Mouse (Mus musculus) G1E-ER4 (cell line): ENCODE measurements around the gene Gm5460. TPM values are rescaled to one million over a fixed set of nuclear protein-coding genes. Genes with fewer than 3 reads are reported as not detected.

Experiments
- GATA1 ChIP-seq: IDR thresholded peaks from one replicate; pipeline ENCODE4 v1.8.0; 2012; ENCODE audit warnings: low read length, inconsistent platforms
- polyA plus RNA-seq: library from polyadenylated mRNA; stranded (reverse); fragments of >175 nt; gene quantifications from 2 replicates; pipeline ENCODE4 v1.2.3, GENCODE M21; 2012

The Gm5460 gene
- polyA plus RNA-seq, 1 experiment, result not detected

DNA sequence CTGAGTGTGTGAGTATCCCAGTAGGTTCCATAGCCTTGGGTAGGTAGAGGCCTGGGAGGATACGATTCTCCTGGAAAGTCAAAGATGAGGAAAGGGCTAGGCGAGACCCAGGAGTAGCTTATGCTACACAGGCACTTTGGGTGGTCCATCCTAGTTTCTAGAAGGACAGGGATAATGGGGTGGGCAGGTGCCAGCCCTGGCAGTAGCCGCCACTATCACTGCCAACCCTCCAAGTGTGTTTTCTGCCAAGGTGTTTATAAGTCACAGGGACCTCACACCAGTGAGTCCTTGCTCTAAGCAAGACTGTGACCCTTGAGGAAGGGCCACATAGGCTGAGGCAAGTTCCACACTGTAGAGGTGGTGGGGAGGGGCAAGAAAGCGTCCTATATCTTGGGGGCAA, 24.7 kb downstream of the Gm5460 start:
- TF ChIP-seq GATA1, result no peak

DNA sequence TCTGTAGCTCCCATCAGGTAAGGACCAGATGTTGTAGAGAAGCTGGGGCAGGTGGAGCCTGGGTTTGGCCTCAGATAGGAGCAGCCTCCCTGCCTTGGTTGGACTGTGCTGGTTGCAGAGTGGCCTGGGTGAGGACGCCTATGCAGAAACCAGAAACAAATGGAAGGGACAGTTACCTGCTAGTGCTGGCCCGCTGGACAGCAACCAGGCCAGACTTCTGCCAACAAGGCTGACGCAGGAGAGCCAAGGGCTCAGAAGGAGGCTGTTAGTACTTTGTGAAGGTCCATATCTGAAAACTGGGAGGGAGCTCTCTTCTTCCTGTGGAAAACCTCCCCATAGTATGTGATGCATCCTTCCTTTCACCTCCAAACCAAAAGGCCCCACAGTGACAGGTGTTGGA, 26.8 kb downstream of the Gm5460 start:
- TF ChIP-seq GATA1, result no peak

GRCm38 (mm10) chr14:34050101-34050779, 33.7 kb downstream of the Gm5460 start:
- no peak for TF ChIP-seq GATA1

DNA sequence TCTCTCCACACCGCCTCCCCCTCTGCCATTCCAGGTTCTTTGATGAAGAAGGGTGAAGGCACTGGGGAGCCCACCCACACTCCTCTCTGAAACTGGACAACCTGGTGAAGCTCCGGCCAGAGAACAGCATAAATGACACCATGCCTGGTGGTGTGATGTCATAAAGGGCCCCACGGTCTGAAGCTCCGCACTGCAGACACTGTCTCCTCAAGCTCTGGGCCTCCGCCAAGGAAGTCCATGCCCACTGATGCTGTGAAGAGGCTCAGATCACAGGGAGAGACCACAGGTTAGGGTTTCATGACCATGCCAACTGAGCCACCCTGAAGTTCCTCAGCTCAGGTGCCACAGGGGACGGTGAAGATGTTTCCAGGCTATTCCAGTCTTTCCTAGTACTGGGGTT, 36.0 kb downstream of the Gm5460 start, which contains the start of gene Antxrl:
Gene Antxrl, plus strand, starts transcription at position 192 of the 400 bp plus-strand sequence.
- TF ChIP-seq GATA1, result no peak

DNA sequence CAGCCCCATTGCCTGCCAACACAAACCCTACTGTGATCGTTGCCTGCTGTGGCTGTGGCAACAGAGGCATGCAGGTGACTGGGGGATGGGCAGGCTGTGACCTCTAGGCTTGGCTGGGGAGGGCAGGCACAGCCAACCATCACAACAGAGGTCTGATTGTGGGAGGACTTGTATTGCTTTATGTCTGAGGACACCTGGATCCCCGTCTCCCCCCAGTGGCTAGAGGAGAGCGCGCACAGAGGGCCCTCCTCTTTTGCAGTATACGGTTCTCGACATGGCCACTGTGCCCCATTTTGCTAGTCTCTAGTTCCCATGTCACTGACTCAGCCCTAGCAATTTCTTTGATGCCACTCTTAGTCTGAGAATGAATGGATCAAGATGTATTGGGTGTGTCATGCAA, 55.1 kb downstream of the Gm5460 start:
- no peak for TF ChIP-seq GATA1

- no peak for TF ChIP-seq GATA1
Measured at GRCm38 (mm10) chr14:34075346-34075745, 58.8 kb downstream of the Gm5460 start.

DNA sequence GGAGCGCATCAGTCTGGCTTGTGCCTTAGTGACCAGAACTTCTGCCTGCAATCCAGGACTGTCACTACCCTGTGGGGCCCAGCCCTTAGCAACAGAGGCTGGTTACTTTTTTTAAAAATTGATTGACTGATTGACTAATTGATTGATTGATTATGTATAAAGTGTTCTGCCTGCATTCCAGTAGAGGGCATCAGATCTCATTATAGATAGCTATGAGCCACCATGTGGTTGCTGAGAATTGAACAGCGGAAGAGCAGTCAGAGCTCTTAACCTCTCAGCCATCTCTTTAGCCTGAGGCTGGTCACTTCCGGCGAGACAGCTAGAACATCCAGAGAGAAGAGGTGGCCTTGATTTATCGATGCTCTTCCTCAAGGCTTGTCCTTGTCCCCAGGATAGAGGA, 60.7 kb downstream of the Gm5460 start:
- TF ChIP-seq GATA1, result no peak

DNA sequence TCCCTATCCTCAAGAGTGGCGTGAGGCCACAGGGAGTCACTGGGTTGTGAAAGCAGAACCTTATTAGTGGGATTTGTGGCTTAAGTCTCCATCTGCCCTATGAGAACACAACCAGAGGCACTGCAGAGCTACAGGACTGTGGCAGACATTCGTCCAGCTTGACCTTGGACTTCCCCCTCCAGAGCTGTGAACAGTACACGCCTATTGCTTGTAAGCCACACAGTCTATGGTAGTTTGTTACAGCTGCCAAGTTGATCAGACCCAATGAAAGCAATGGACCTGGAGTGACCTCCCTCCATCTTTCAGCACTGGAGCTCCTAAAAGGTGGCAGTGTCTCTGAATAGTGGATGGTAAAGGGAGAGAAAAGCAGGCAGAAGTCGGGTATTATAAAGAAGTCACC, 61.7 kb downstream of the Gm5460 start:
- TF ChIP-seq GATA1, result no peak

DNA sequence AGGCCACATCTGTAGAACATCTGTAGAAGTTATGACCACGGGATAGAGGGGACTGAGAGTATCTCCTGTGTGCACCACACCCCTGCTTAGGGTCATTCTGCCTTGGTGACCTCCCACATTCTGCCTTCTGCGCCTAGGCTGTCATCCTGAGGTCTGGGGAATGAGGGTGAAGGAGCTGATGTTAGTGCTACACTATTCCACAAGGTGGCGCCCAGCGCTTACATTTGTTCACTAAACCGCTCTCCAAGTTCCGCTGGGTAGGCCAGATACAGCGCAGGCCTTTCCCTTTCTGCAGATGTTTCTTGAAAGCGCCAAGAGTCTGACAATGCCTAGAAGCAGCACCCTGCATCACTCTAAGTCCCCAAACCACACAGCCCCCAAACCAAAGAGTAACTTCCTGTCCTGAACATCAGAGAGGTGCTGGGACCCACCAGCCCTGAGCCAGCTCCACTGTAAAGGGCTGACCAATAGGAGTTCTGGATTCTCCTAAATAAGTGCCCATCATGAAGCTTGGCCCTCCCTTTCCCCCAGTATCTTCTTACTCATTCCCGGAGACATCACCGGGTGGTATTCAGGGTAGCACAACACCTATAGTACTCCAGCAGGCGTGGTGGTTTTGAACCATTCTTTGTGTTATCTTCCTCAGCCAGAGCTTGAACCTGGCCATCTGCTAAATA, 63.9 kb downstream of the Gm5460 start:
- no peak for TF ChIP-seq GATA1

DNA sequence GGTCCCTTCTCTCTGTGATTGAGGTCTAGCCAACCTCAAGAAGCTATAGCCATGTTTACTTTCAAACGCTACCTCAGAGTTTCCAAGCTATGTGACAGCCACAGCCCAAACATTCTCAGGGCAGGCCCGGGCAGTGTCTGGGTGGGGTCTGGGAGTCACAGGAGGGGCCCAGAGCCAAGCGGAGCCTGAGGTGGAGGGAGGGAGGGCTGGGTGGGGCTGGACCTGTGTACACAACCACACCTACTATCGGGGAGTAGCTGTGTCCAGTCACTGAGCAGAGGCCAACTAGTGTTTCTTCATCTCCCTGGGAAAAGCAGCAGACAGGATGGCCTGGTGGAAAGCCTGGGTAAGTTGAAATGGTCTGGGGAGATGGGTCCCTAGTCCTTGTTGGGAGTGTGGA, 69.2 kb downstream of the Gm5460 start, which contains the start of gene Anxa8:
Gene Anxa8, plus strand, starts transcription at position 251 of the 400 bp plus-strand sequence.
- no peak for TF ChIP-seq GATA1

DNA sequence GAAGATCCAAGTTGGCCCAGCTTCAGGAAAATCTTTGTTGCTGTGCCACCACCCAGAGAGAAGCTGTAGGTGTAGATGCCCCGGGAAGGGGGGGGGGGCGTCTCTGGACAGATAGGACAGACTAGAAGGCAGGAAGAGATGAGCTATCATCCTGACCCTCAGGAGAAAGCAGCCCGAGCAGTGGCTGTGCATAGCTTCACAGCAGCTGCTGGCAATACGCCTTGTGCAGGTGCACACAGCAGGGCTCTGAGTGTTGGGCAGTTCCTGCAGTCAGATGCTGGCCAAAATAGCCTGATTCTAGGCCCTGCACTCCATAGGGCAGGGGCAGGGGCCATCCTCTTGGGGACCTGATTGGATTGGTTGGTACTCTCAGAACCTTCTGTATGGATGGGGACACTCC, 70.2 kb downstream of the Gm5460 start:
- TF ChIP-seq GATA1, result no peak

- no peak for TF ChIP-seq GATA1
Measured at GRCm38 (mm10) chr14:34087856-34088398, 71.4 kb downstream of the Gm5460 start.

- TF ChIP-seq GATA1, result no peak
Measured at GRCm38 (mm10) chr14:34089796-34090195, 73.2 kb downstream of the Gm5460 start.

GRCm38 (mm10) chr14:34091475-34091874, 74.9 kb downstream of the Gm5460 start:
- TF ChIP-seq GATA1, result no peak

- no peak for TF ChIP-seq GATA1
Measured at GRCm38 (mm10) chr14:34092856-34093255, 76.3 kb downstream of the Gm5460 start.

DNA sequence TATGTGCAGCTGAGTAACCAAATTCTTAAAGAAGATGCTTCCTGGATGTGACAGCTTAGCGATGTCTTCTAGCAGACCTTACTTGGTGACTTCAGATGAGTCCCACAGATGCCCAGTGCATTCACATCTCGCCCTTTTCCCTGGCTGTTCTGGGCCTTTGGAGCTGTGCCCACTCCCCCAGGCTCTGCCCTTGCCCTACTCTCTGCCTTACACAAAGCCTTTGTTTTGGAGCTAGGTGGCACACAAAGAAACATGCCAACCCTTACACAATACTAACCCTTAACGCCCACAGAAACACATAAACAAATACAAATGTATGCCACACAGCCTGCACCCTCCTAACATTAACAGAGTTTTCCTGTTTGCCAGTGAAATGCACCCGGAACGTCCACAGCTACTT, 79.6 kb downstream of the Gm5460 start:
- TF ChIP-seq GATA1, result no peak

Other genes with a start within 250 kb of the Gm5460 start
- gene Gdf10, start 93.2 kb upstream of the Gm5460 start, polyA plus RNA-seq, result not detected in 2 replicates
- not detected in 2 replicates for gene Gdf2, start 75.7 kb upstream of the Gm5460 start, polyA plus RNA-seq
- gene Rbp3, start 62.8 kb upstream of the Gm5460 start, polyA plus RNA-seq, result not detected in 2 replicates
- not detected in 2 replicates for gene Zfp488, start 38.0 kb upstream of the Gm5460 start, polyA plus RNA-seq
- gene Gm30083, start 1.6 kb upstream of the Gm5460 start, polyA plus RNA-seq, result not detected in 2 replicates
- not detected in 2 replicates for gene Antxrl, start 35.9 kb downstream of the Gm5460 start, polyA plus RNA-seq
- not detected in 2 replicates for gene Anxa8, start 69.2 kb downstream of the Gm5460 start, polyA plus RNA-seq
- gene A630023A22Rik, start 86.0 kb downstream of the Gm5460 start, polyA plus RNA-seq, result not detected in 2 replicates
- gene Npy4r, start 135.7 kb downstream of the Gm5460 start, polyA plus RNA-seq, result not detected in 2 replicates
- gene Gprin2, start 184.9 kb downstream of the Gm5460 start, polyA plus RNA-seq, result not detected in 2 replicates
- gene Syt15, start 202.8 kb downstream of the Gm5460 start, polyA plus RNA-seq, result not detected in 2 replicates